Comparison of ENCODE assay signal across 15 mouse cellular contexts in the genomic region with DNA sequence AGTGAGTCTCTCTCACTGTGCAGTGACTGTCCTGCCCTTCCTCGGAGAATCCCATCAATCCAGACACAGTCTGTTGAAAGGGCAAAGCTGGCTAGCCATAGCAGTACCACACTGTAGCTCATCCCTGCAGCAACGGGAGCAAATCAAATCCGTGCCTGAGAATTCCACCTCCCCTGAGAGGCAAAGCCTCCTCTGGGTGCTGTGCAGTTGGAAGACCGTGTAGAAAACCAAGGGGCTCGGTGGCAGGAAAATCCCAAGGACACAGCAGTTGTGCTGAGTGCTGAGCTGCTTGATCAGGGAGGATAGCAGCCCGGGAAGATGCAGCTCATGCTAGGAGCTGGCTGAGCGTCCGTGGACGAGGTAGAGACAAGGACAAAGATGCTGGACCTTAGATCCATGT.
"Had no signal": no experiment of that assay in that cellular context is flagged by ENCODE, and none has a peak within 500 bp of the region (broad histone marks: within the 10 kb centered on the region; RNA-seq: fewer than 3 reads in every experiment).

No protein-coding gene starts in this region.

- H3K9me3 ChIP-seq: liver, embryonic 13.5 days; lung, embryonic 15.5 days; midbrain, embryonic 12.5 days had no signal

- ATAC-seq: liver, postnatal 0 days had no signal

- H3K4me3 ChIP-seq: layer of hippocampus, adult 2 months; left cerebral cortex, adult 2 months; limb, embryonic 12.5 days; liver, embryonic 13.5 days; lung, embryonic 15.5 days; megakaryocyte, embryonic 14.5 days; midbrain, embryonic 12.5 days had no signal

- H3K36me3 ChIP-seq: limb, embryonic 12.5 days; liver, embryonic 13.5 days; lung, embryonic 15.5 days; midbrain, embryonic 12.5 days had no signal

- DNase-seq: kidney, postnatal 10 days; kidney, postnatal 4 days; liver; liver, embryonic 13.5 days; liver, postnatal 0 days; lung, postnatal 14 days; thymus, postnatal 4 days had no signal

- H3K9ac ChIP-seq: limb, embryonic 12.5 days; liver, embryonic 13.5 days; liver, postnatal 0 days; lung, embryonic 15.5 days; midbrain, embryonic 12.5 days had no signal

- H3K27ac ChIP-seq: layer of hippocampus, adult 2 months; left cerebral cortex, adult 2 months; limb, embryonic 12.5 days; liver, embryonic 13.5 days; lung, embryonic 15.5 days; macrophage; midbrain, embryonic 12.5 days; stomach, postnatal 0 days had no signal

- H3K4me1 ChIP-seq: liver, embryonic 13.5 days; megakaryocyte, embryonic 14.5 days had no signal

- H3K27me3 ChIP-seq: limb, embryonic 12.5 days; liver, embryonic 13.5 days; lung, embryonic 15.5 days; megakaryocyte, embryonic 14.5 days had no signal

- H3K4me2 ChIP-seq: limb, embryonic 12.5 days; liver, embryonic 13.5 days; lung, embryonic 15.5 days; midbrain, embryonic 12.5 days had no signal
